Mouse (Mus musculus) liver, embryonic 14.5 days (tissue): ENCODE measurements around the gene Ugt2a3. TPM values are rescaled to one million over a fixed set of nuclear protein-coding genes. Genes with fewer than 3 reads are reported as not detected.
"Not testable (repeated sequence)": the region's sequence is repeated elsewhere in the genome, so short reads cannot be mapped to it uniquely, and the experiment has no call there.

Source experiments
- ATAC-seq: fragments of 200-750 bp; cut with Nextera tagmentation; 2 replicates; pipeline ENCODE4 v1.8.0; 2017; ENCODE audit warnings: moderate number of reproducible peaks, mild to moderate bottlenecking, moderate library complexity; ENCODE audit not compliant: insufficient read depth
- DNase-seq, 3 experiments: peaks; one replicate each; pipeline ENCODE4 v3.0.0-alpha.2; 2012 to 2013; ENCODE audit warnings: low read depth in 3 of 3, low spot score in 3 of 3
- H3K27ac ChIP-seq: fragments of 300-500 bp; sonication (generic); 2 replicates; pipeline ENCODE4 v1.5.1; 2014; ENCODE audit warnings: moderate library complexity, mild to moderate bottlenecking, control low read depth, inconsistent platforms
- H3K27me3 ChIP-seq: fragments of 300-500 bp; sonication (generic); 2 replicates; pipeline ENCODE4 v1.6.1; 2014; ENCODE audit warnings: mild to moderate bottlenecking, low read length, moderate library complexity; ENCODE audit not compliant: control insufficient read depth, insufficient read depth
- H3K36me3 ChIP-seq: fragments of 300-500 bp; sonication (generic); replicated peaks from 2 replicates; pipeline ENCODE4 v1.6.1; 2014; ENCODE audit warnings: low read depth; ENCODE audit not compliant: control insufficient read depth, insufficient read depth
- H3K4me1 ChIP-seq, 2 experiments: fragments of 200-500 bp in 1 of 2; fragments of 300-500 bp in 1 of 2; sonication (generic) in 1 of 2; replicated peaks; 2 replicates each; pipeline ENCODE4 v1.6.1; 2012 to 2014; ENCODE audit warnings: antibody characterized with exemption in 1 of 2, inconsistent platforms in 1 of 2, low read length in 1 of 2; ENCODE audit not compliant: control insufficient read depth in 2 of 2, insufficient read depth in 2 of 2
- H3K4me2 ChIP-seq: fragments of 300-500 bp; sonication (generic); 2 replicates; pipeline ENCODE4 v1.6.1; 2014; ENCODE audit warnings: low read depth, mild to moderate bottlenecking, control low read depth, moderate library complexity
- H3K4me3 ChIP-seq, 2 experiments: fragments of 200-500 bp in 1 of 2; fragments of 300-500 bp in 1 of 2; sonication (generic) in 1 of 2; 2 replicates each; pipeline ENCODE4 v1.5.1; 2012 to 2014; ENCODE audit warnings: low read depth in 2 of 2, low read length in 2 of 2, mild to moderate bottlenecking in 2 of 2, control low read depth in 1 of 2, inconsistent platforms in 1 of 2, moderate library complexity in 1 of 2; ENCODE audit not compliant: insufficient read depth in 1 of 2
- H3K9ac ChIP-seq: fragments of 300-500 bp; sonication (generic); replicated peaks from 2 replicates; pipeline ENCODE4 v1.6.1; 2014; ENCODE audit warnings: mild to moderate bottlenecking, control low read depth, moderate library complexity
- H3K9me3 ChIP-seq: fragments of 300-500 bp; sonication (generic); 2 replicates; pipeline ENCODE4 v1.6.1; 2016; ENCODE audit warnings: low read length, mixed read lengths; ENCODE audit not compliant: control insufficient read depth
- CTCF ChIP-seq: IDR thresholded peaks from 2 replicates; pipeline ENCODE4 v1.5.1; 2016; ENCODE audit warnings: antibody characterized with exemption, low read depth, control low read depth
- EP300 ChIP-seq: IDR thresholded peaks from 2 replicates; pipeline ENCODE4 v1.6.1; 2016; ENCODE audit warnings: antibody characterized with exemption, low read depth
- WGBS: fragments of 180-500 bp; shearing (Covaris S2); extraction: QIAGEN DNeasy Blood & Tissue Kit; methylation state at CpG from one replicate; pipeline ENCODE4 v1.1.7; 2014; ENCODE audit not compliant: insufficient replicate concordance; 5-methylcytosine and 5-hydroxymethylcytosine counted together
- polyA plus RNA-seq, 2 experiments: library from polyadenylated mRNA; depleted of rRNA in 1 of 2; stranded (reverse) in 1 of 2; unstranded in 1 of 2; fragments of >200 nt; fragmentation: Nextera tagmentation in 1 of 2; extraction: Ambion mirVana in 1 of 2; gene quantifications; 2 replicates each; pipeline versions ENCODE4 v1.2.1 to v1.2.3; 2012 to 2014

Ugt2a3 gene
- polyA plus RNA-seq (2012; rRNA removed) (not detected in 2 replicates), polyA plus RNA-seq (2014; fragmentation: Nextera tagmentation; extraction: Ambion mirVana) (not detected in 2 replicates)

GRCm38 (mm10) chr5:87336961-87337697 lies at the start of gene Ugt2a3:
Gene Ugt2a3 (minus strand): TSS chr5:87337195.
- no peaks in the 10 kb centered on the region for H3K27me3 ChIP-seq
- no peak within 1 kb of the TSS for H3K4me2 ChIP-seq
- no peak within 1 kb of the TSS for H3K27ac ChIP-seq
- no peak within 1 kb of the TSS for H3K9ac ChIP-seq
- no peak for DNase-seq
- WGBS: 53% methylated on average over 11 of the region's 11 CpGs
- TF ChIP-seq CTCF: no peak
- no peak for TF ChIP-seq EP300
- no peaks in the 10 kb centered on the region for H3K9me3 ChIP-seq
- H3K4me1 ChIP-seq: no peaks in the 10 kb centered on the region
- no peak within 1 kb of the TSS for H3K4me3 ChIP-seq
- no peaks in the 10 kb centered on the region for H3K36me3 ChIP-seq
- ATAC-seq: no peak

- Histone ChIP-seq H3K27me3 (no peaks in the 10 kb centered on the region), H3K4me3 (no peak overlapping the region), H3K4me1 (no peaks in the 10 kb centered on the region), H3K36me3 (no peaks in the 10 kb centered on the region), H3K9me3 (no peaks in the 10 kb centered on the region), H3K27ac (no peak overlapping the region), H3K4me2 (no peak overlapping the region), H3K9ac (no peak overlapping the region)
- ATAC-seq (no peak), DNase-seq (no peak)
- WGBS: 45% methylated on average over 2 of the region's 2 CpGs
- TF ChIP-seq EP300 (no peak), CTCF (no peak)
These were observed 43.2 kb upstream of the Ugt2a3 start for GRCm38 (mm10) chr5:87380234-87380633.

GRCm38 (mm10) chr5:87379825-87380224 lies 42.8 kb upstream of the Ugt2a3 start:
- no peak for ATAC-seq
- no peak for DNase-seq
- no peak overlapping the region for H3K4me3 ChIP-seq
- no peaks in the 10 kb centered on the region for H3K9me3 ChIP-seq
- TF ChIP-seq EP300: no peak
- no peak for TF ChIP-seq CTCF
- H3K9ac ChIP-seq: no peak overlapping the region
- H3K4me1 ChIP-seq: no peaks in the 10 kb centered on the region
- no peaks in the 10 kb centered on the region for H3K36me3 ChIP-seq
- H3K4me2 ChIP-seq: no peak overlapping the region
- no peak overlapping the region for H3K27ac ChIP-seq
- no peaks in the 10 kb centered on the region for H3K27me3 ChIP-seq

GRCm38 (mm10) chr5:87375874-87376383 lies 38.9 kb upstream of the Ugt2a3 start:
- no peak overlapping the region for H3K27ac ChIP-seq
- no peaks in the 10 kb centered on the region for H3K36me3 ChIP-seq
- no peak for DNase-seq
- TF ChIP-seq EP300: no peak
- TF ChIP-seq CTCF: no peak
- H3K4me3 ChIP-seq: no peak overlapping the region
- no peak for ATAC-seq
- 64% methylated on average over 3 of the region's 3 CpGs for WGBS
- H3K4me1 ChIP-seq: no peaks in the 10 kb centered on the region
- no peaks in the 10 kb centered on the region for H3K27me3 ChIP-seq
- no peak overlapping the region for H3K9ac ChIP-seq
- no peak overlapping the region for H3K4me2 ChIP-seq
- H3K9me3 ChIP-seq: no peaks in the 10 kb centered on the region

DNA sequence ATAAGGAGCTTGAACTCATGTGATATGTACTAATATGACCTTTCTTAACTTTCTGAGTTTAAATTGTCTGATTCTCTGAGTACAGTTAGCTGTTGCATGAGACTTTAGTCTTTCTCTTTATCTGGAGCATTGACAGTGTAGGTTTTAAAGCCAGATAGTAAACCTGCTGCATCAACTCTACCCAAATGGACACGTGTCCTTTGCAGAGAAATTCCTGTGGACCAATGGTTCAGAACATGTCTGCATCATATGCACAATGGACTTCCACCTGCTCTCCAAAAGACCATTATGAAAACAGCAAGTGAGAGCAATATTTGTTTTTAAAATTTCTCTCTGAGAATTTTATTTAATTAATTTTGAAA lies 36.5 kb upstream of the Ugt2a3 start:
- H3K9me3 ChIP-seq: no peaks in the 10 kb centered on the region
- WGBS: 38% methylated on average over 1 of the region's 1 CpGs
- no peak overlapping the region for H3K4me2 ChIP-seq
- DNase-seq: no peak
- H3K27ac ChIP-seq: no peak overlapping the region
- no peak for ATAC-seq
- TF ChIP-seq CTCF (no peak), EP300 (no peak)
- H3K4me1 ChIP-seq: no peaks in the 10 kb centered on the region
- H3K4me3 ChIP-seq: no peak overlapping the region
- H3K27me3 ChIP-seq: no peaks in the 10 kb centered on the region
- no peak overlapping the region for H3K9ac ChIP-seq
- H3K36me3 ChIP-seq: no peaks in the 10 kb centered on the region

GRCm38 (mm10) chr5:87372788-87373501 lies 36.0 kb upstream of the Ugt2a3 start:
- H3K36me3 ChIP-seq, H3K4me1 ChIP-seq, H3K4me2 ChIP-seq, H3K4me3 ChIP-seq, H3K27me3 ChIP-seq, H3K27ac ChIP-seq, H3K9me3 ChIP-seq, DNase-seq, H3K9ac ChIP-seq, ATAC-seq: not testable (repeated sequence)
- 36% methylated on average over 4 of the region's 4 CpGs for WGBS
